ENCODE assay signal across 22 mouse cellular contexts in the genomic region with DNA sequence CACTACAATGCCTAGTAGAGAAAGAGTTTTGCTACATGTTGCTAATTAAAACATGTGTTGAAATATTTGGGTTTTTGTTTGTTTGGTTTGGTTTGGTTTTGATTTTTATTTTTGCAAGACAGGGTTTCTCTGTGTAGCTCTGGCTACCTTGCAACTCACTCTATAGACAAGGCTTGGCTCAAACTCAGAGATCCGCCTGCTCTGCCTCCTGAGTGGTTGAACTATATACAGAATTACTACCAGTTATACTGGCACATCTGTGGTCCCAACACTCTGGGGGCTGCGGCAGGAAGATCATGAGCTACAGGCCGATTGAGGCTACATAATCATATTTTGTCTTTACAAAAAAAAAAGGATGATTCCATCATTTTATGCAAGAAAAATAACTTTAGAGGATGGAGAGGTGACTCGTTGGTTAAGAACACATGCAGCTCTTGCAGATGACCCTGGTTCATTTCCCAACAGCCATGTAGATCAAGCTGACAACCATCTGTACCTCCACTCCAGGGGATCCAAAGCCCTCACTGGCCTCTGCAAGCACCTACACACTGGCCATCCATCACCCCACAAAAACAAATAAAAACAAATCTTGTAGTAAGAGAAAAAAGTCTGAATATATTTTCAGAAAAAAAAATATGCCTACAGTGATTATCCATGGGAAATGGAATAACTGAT. TPM values are rescaled to one million over a fixed set of nuclear protein-coding genes. Genes with fewer than 3 reads are reported as not detected.
DNase-seq lines count a peak whose midpoint lies in the region; ATAC-seq and TF ChIP-seq lines count a peak whose summit lies in the region.
"Had no signal": no experiment of that assay in that cellular context is flagged by ENCODE, and none has a peak within 500 bp of the region (broad histone marks: within the 10 kb centered on the region; RNA-seq: fewer than 3 reads in every experiment).

No protein-coding gene starts in this region.

- H3K4me1 ChIP-seq in cerebellum, adult 2 months (ENCODE audit: control insufficient read depth, insufficient read depth, low read length): peaks cover 4% of the 10 kb centered on the region; the same call in 1 of the 2 replicates
- H3K4me1 ChIP-seq: embryonic facial prominence, embryonic 13.5 days; forebrain, embryonic 13.5 days; heart, embryonic 15.5 days; hindbrain, embryonic 13.5 days had no signal

- TF ChIP-seq POLR2A in cerebellum, adult 2 months (IDR thresholded peaks at IDR 0.05; ENCODE audit: borderline replicate concordance, insufficient read depth, low read length): no peak

- TF ChIP-seq CTCF in cerebellum, adult 2 months (IDR thresholded peaks at IDR 0.05; ENCODE audit: borderline replicate concordance, insufficient read depth, low read depth, low read length): no peak

- no peaks in the 10 kb centered on the region for H3K27me3 ChIP-seq in cerebellum, adult 2 months (ENCODE audit: control insufficient read depth, insufficient read depth, low read length)
- H3K27me3 ChIP-seq: embryonic facial prominence, embryonic 13.5 days; forebrain, embryonic 13.5 days; heart, embryonic 15.5 days; hindbrain, embryonic 13.5 days had no signal

- ATAC-seq in cerebellum, adult (ENCODE audit: insufficient number of reproducible peaks, low FRiP score, low TSS enrichment): peak; percentile 76; the same call in 1 of the 2 replicates
- ATAC-seq: CD4-positive, CD25-positive, alpha-beta regulatory T cell, adult 4 months; forebrain, embryonic 13.5 days; hindbrain, postnatal 0 days had no signal

- 22% methylated on average over 4 of the region's 4 CpGs for WGBS in cerebellum, adult 2 months

- no peak overlapping the region for H3K27ac ChIP-seq in cerebellum, adult 2 months (ENCODE audit: insufficient read depth, low read length)
- H3K27ac ChIP-seq: embryonic facial prominence, embryonic 13.5 days; forebrain, embryonic 13.5 days; heart, adult 2 months; heart, embryonic 15.5 days; hindbrain, embryonic 13.5 days; hindbrain, postnatal 0 days had no signal

- no peak for DNase-seq in cerebellum, postnatal 4 days (ENCODE audit: low spot score in 2 of 2)
- DNase-seq in cerebellum, adult 2 months: peak; percentile 55 to 75
- DNase-seq in cerebellum, postnatal 10 days: peak; percentile 74 to 87
- DNase-seq in ovary, postnatal 36 days (ENCODE audit: low spot score): no peak
- no peak for DNase-seq in frontal cortex, postnatal 14 days (ENCODE audit: low spot score in 2 of 2)
- no peak for DNase-seq in kidney, postnatal 4 days
- DNase-seq: adrenal gland, adult 8-10 months; adrenal gland, postnatal 36 days; B cell, adult 2 months; gastrocnemius, postnatal 10 days; heart, adult 2 months; heart, postnatal 14 days; kidney, adult 18-20 months had no signal

- H3K4me3 ChIP-seq in cerebellum, adult 2 months (replicated peaks; ENCODE audit: insufficient read depth, low read depth, low read length): no peak overlapping the region
- H3K4me3 ChIP-seq: embryonic facial prominence, embryonic 13.5 days; forebrain, embryonic 13.5 days; heart, adult 2 months; heart, embryonic 15.5 days; hindbrain, embryonic 13.5 days had no signal

RNA-seq across cellular contexts. Expression of gene Ipcef1, which starts 53.6 kb away (rescaled TPM):
- 22.5 and 28.0 TPM in 2 replicates for polyA plus RNA-seq in cerebellum, adult 2 months (2012; rRNA removed)
- polyA plus RNA-seq: G1E; intestine, embryonic 14.5 days had no signal

Comparison
In these comparisons a context has a peak if more than half of its experiments do, and no peak if none do; other contexts are left out.
1. DNase-seq: peak in cerebellum, adult 2 months (2 of 2) and cerebellum, postnatal 10 days (2 of 2); none in cerebellum, postnatal 4 days (0 of 2), ovary, postnatal 36 days (single experiment), frontal cortex, postnatal 14 days (0 of 2) and kidney, postnatal 4 days (0 of 2).